Mouse (Mus musculus) forebrain, embryonic 16.5 days (tissue): Measurements from ENCODE around the gene Slc25a33. TPM values are rescaled to one million over a fixed set of nuclear protein-coding genes. Genes with fewer than 3 reads are reported as not detected.

ENCODE experiments used
- ATAC-seq: fragments of 200-750 bp; cut with Nextera tagmentation; 2 replicates; pipeline ENCODE4 v1.8.0; 2017; ENCODE audit warnings: mild to moderate bottlenecking, moderate library complexity
- H3K27ac ChIP-seq: fragments of 300-500 bp; sonication (generic); 2 replicates; pipeline ENCODE4 v1.5.1; 2014; ENCODE audit warnings: low read length, control low read depth
- H3K27me3 ChIP-seq: fragments of 300-500 bp; sonication (generic); replicated peaks from 2 replicates; pipeline ENCODE4 v1.6.1; 2014; ENCODE audit warnings: low read length; ENCODE audit not compliant: control insufficient read depth, insufficient read depth
- H3K36me3 ChIP-seq: fragments of 300-500 bp; sonication (generic); 2 replicates; pipeline ENCODE4 v1.6.1; 2014; ENCODE audit not compliant: control insufficient read depth, insufficient read depth
- H3K4me1 ChIP-seq: fragments of 300-500 bp; sonication (generic); replicated peaks from 2 replicates; pipeline ENCODE4 v1.6.1; 2014; ENCODE audit warnings: low read length; ENCODE audit not compliant: control insufficient read depth, insufficient read depth
- H3K4me2 ChIP-seq: fragments of 300-500 bp; sonication (generic); 2 replicates; pipeline ENCODE4 v1.6.1; 2014; ENCODE audit warnings: mild to moderate bottlenecking, low read length, control low read depth
- H3K4me3 ChIP-seq: fragments of 300-500 bp; sonication (generic); replicated peaks from 2 replicates; pipeline ENCODE4 v1.5.1; 2014; ENCODE audit warnings: mild to moderate bottlenecking, low read length, control low read depth
- H3K9ac ChIP-seq: fragments of 300-500 bp; sonication (generic); replicated peaks from 2 replicates; pipeline ENCODE4 v1.6.1; 2014; ENCODE audit warnings: low read depth, low read length, control low read depth
- H3K9me3 ChIP-seq: fragments of 300-500 bp; sonication (generic); 2 replicates; pipeline ENCODE4 v1.6.1; 2016; ENCODE audit warnings: low read length; ENCODE audit not compliant: control insufficient read depth
- WGBS: fragments of 180-500 bp; shearing (Covaris S2); extraction: QIAGEN DNeasy Blood & Tissue Kit; methylation state at CpG from one replicate; pipeline ENCODE4 v1.1.7; 2014; 5-methylcytosine and 5-hydroxymethylcytosine counted together
- polyA plus RNA-seq: library from polyadenylated mRNA; unstranded; fragments of >200 nt; fragmentation: Nextera tagmentation; extraction: Ambion mirVana; gene quantifications from 2 replicates; pipeline ENCODE4 v1.2.1, GENCODE M21; 2015

The Slc25a33 gene
- polyA plus RNA-seq, 1 experiment from 2014 or later, result 22.7 TPM

- no peak overlapping the region for H3K4me2 ChIP-seq
- H3K36me3 ChIP-seq, result no peaks in the 10 kb centered on the region
- WGBS, result 59% methylated on average over 4 of the region's 4 CpGs
- no peak overlapping the region for H3K9ac ChIP-seq
- H3K4me1 ChIP-seq, result no peaks in the 10 kb centered on the region
- no peak overlapping the region for H3K4me3 ChIP-seq
- H3K27me3 ChIP-seq, result no peaks in the 10 kb centered on the region
- no peak for ATAC-seq
- H3K9me3 ChIP-seq, result no peaks in the 10 kb centered on the region
- H3K27ac ChIP-seq, result no peak overlapping the region
Observed at GRCm38 (mm10) chr4:149790546-149790945, 16.5 kb upstream of the Slc25a33 start.

GRCm38 (mm10) chr4:149789421-149790194 lies 15.5 kb upstream of the Slc25a33 start:
- H3K9ac ChIP-seq, result no peak overlapping the region
- H3K4me3 ChIP-seq, result no peak overlapping the region
- WGBS, result 70% methylated on average over 13 of the region's 13 CpGs
- ATAC-seq, result no peak
- no peaks in the 10 kb centered on the region for H3K4me1 ChIP-seq
- H3K27me3 ChIP-seq, result no peaks in the 10 kb centered on the region
- H3K36me3 ChIP-seq, result no peaks in the 10 kb centered on the region
- H3K9me3 ChIP-seq, result no peaks in the 10 kb centered on the region
- no peak overlapping the region for H3K27ac ChIP-seq
- no peak overlapping the region for H3K4me2 ChIP-seq

GRCm38 (mm10) chr4:149784901-149785300 lies 10.8 kb upstream of the Slc25a33 start:
- Histone ChIP-seq H3K4me3 (no peak overlapping the region), H3K4me2 (no peak overlapping the region), H3K9me3 (no peaks in the 10 kb centered on the region), H3K4me1 (no peaks in the 10 kb centered on the region), H3K27ac (no peak overlapping the region), H3K36me3 (no peaks in the 10 kb centered on the region), H3K9ac (no peak overlapping the region), H3K27me3 (no peaks in the 10 kb centered on the region)
- ATAC-seq, result no peak
- WGBS, result 88% methylated on average over 5 of the region's 5 CpGs

- ATAC-seq, result no peak
- WGBS, result 89% methylated on average over 9 of the region's 9 CpGs
- no peak overlapping the region for H3K27ac ChIP-seq
Observed at GRCm38 (mm10) chr4:149784371-149784770, 10.3 kb upstream of the Slc25a33 start.

GRCm38 (mm10) chr4:149782975-149783374 lies 8.9 kb upstream of the Slc25a33 start:
- Histone ChIP-seq H3K4me1 (no peaks in the 10 kb centered on the region), H3K9ac (no peak overlapping the region), H3K4me3 (no peak overlapping the region), H3K36me3 (no peaks in the 10 kb centered on the region), H3K9me3 (no peaks in the 10 kb centered on the region), H3K27ac (no peak overlapping the region), H3K27me3 (no peaks in the 10 kb centered on the region), H3K4me2 (no peak overlapping the region)
- ATAC-seq, result no peak
- 47% methylated on average over 8 of the region's 8 CpGs for WGBS

More at GRCm38 (mm10) chr4:149784371-149784770, 10.3 kb upstream of the Slc25a33 start:
- Histone ChIP-seq H3K27me3 (no peaks in the 10 kb centered on the region), H3K4me3 (no peak overlapping the region), H3K9ac (no peak overlapping the region), H3K36me3 (no peaks in the 10 kb centered on the region), H3K9me3 (no peaks in the 10 kb centered on the region), H3K4me2 (no peak overlapping the region), H3K4me1 (no peaks in the 10 kb centered on the region)

- 75% methylated on average over 13 of the region's 13 CpGs for WGBS
- Histone ChIP-seq H3K27me3 (peaks cover 4% of the 10 kb centered on the region; the same call in 1 of the 2 replicates), H3K4me3 (no peak overlapping the region), H3K27ac (no peak overlapping the region), H3K36me3 (no peaks in the 10 kb centered on the region), H3K9me3 (no peaks in the 10 kb centered on the region), H3K4me2 (no peak overlapping the region), H3K9ac (no peak overlapping the region), H3K4me1 (no peaks in the 10 kb centered on the region)
- ATAC-seq, result no peak
Observed at GRCm38 (mm10) chr4:149780565-149781356, 6.7 kb upstream of the Slc25a33 start.

- WGBS, result 78% methylated on average over 9 of the region's 9 CpGs
- ATAC-seq, result no peak
- no peaks in the 10 kb centered on the region for H3K9me3 ChIP-seq
Observed at GRCm38 (mm10) chr4:149779966-149780365, 5.9 kb upstream of the Slc25a33 start.

GRCm38 (mm10) chr4:149777126-149777525 lies 3.0 kb upstream of the Slc25a33 start:
- H3K9ac ChIP-seq, result no peak overlapping the region
- WGBS, result 85% methylated on average over 9 of the region's 9 CpGs
- no peak for ATAC-seq
- peaks cover 13% of the 10 kb centered on the region for H3K4me1 ChIP-seq
- peaks cover 8% of the 10 kb centered on the region for H3K27me3 ChIP-seq
- no peak overlapping the region for H3K27ac ChIP-seq
- H3K36me3 ChIP-seq, result no peaks in the 10 kb centered on the region
- no peak overlapping the region for H3K4me3 ChIP-seq
- H3K4me2 ChIP-seq, result no peak overlapping the region
- no peaks in the 10 kb centered on the region for H3K9me3 ChIP-seq

More at GRCm38 (mm10) chr4:149779966-149780365, 5.9 kb upstream of the Slc25a33 start:
- no peak overlapping the region for H3K27ac ChIP-seq
- no peaks in the 10 kb centered on the region for H3K4me1 ChIP-seq
- H3K36me3 ChIP-seq, result no peaks in the 10 kb centered on the region
- H3K4me2 ChIP-seq, result no peak overlapping the region
- no peak overlapping the region for H3K9ac ChIP-seq
- H3K27me3 ChIP-seq, result peaks cover 8% of the 10 kb centered on the region
- H3K4me3 ChIP-seq, result no peak overlapping the region

- Histone ChIP-seq H3K9me3 (no peaks in the 10 kb centered on the region), H3K4me3 (no peak overlapping the region), H3K27ac (no peak overlapping the region), H3K9ac (no peak overlapping the region), H3K27me3 (peaks cover 13% of the 10 kb centered on the region), H3K36me3 (no peaks in the 10 kb centered on the region), H3K4me1 (peaks cover 13% of the 10 kb centered on the region), H3K4me2 (no peak overlapping the region)
- ATAC-seq, result no peak
- 32% methylated on average over 8 of the region's 8 CpGs for WGBS
Observed at GRCm38 (mm10) chr4:149775760-149776362, 1.8 kb upstream of the Slc25a33 start.
